Mouse (Mus musculus) lung, postnatal 10 days (tissue): ENCODE results near the gene H2-Ab1.
"Not testable (repeated sequence)": the region's sequence is repeated elsewhere in the genome, so short reads cannot be mapped to it uniquely, and the experiment has no call there.

ENCODE experiments used
- DNase-seq: peaks from one replicate; pipeline ENCODE4 v3.0.0; 2021

H2-Ab1 gene

DNA sequence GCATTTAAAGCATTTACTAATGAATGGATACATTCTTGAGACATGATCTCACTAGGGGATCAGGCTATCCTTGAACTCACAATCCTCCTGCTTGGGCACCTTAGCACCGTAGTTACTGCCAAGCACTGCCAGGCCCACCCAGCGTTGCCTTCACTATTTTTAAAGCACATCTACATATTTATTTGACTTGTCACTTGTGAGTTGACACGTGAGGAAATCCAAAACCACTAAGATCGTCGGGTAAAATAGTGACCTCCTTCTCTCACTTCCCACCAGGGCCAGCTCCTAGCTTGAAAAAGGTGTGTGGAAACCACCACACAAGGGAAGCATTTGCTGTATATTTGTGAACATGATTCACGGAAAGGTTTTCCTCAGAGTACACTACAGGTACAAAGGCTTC is 29.5 kb downstream of the H2-Ab1 start:
- DNase-seq = no peak

DNA sequence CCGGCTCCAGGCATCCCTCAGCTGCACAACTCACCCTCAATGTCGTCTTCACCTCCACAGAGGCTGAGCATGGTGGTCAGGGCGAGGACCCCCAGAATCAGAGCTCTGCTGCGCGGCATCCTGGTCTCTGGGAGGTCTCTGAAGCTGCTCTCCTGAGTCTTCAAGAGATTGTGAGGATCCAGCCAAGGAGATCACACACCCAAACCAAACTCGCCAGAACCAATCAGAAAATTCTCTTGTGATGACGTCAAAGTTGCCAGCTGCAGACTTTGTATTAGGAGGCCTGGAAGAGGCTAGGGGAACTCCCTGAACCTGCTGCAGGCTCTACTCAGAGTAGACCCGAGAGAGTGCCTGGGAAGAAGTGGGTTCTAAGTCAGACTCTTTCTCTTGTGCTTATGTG is 30.2 kb downstream of the H2-Ab1 start, which contains the start of gene H2-Aa:
H2-Aa (minus strand) TSS at position 176 of the 400 bp plus-strand sequence.
- peak; percentile 92 for DNase-seq

DNA sequence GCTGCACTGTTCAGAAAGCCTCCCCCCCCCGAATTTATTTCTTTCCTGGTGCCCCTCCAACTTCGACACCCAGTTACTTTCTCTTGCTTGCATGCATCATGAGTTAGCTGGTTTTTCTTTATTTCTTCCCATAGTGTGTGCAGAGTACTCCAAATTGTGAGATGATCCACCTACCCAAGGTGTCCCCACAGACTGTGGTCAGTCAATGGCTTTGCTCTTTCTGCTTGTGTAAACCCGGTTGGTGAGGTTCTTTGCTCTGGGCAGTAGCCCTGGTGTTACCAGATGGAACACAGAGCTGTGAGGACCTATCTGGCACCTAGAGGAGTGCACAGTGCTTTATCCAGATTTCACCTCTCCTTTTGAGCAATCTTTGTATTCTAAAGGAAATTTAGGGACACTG is 30.6 kb downstream of the H2-Ab1 start:
- no peak for DNase-seq

DNA sequence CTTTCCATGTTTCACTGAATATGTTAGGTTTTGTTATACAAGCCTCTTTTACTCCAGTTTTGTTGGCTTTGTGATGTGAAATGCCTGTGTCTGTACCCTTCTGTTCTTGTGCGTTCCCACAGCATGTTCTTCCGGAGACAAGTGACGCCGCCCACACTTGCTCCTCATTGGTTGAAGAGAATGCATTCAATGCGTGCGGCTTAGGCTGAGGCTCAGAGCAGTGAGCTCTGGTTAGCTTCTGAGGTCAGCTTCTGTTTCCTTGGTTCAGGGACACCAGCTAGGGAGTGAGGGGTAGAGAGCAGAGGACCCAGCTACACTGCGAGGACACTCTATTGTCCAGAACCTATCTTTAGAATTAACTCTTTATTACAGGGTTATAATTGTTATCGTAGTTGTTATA is 34.1 kb downstream of the H2-Ab1 start:
- peak; percentile 88 for DNase-seq

DNA sequence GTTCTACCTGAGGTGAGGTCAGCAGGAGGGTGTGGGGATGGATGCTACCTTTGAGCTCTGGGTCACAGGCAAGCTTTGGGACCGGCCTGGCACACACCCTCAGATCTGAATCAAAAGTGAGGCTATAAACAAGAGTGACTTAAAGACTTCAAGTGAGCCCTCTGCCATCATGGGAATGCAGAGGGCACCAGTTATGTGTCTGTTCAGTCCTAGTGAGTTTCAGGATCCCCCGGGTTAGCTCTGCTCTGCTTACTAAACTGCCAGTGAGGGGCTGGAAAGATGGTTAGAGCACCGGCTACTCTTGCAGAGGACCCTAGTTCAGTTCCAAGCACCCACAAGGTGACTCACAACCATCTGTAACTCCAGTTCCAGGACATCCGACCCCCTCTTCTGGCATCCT is 35.1 kb downstream of the H2-Ab1 start:
- no peak for DNase-seq

GRCm38 (mm10) chr17:34293533-34293932 is 36.0 kb downstream of the H2-Ab1 start:
- DNase-seq = no peak

GRCm38 (mm10) chr17:34294249-34294648 is 36.8 kb downstream of the H2-Ab1 start:
- DNase-seq = no peak

DNA sequence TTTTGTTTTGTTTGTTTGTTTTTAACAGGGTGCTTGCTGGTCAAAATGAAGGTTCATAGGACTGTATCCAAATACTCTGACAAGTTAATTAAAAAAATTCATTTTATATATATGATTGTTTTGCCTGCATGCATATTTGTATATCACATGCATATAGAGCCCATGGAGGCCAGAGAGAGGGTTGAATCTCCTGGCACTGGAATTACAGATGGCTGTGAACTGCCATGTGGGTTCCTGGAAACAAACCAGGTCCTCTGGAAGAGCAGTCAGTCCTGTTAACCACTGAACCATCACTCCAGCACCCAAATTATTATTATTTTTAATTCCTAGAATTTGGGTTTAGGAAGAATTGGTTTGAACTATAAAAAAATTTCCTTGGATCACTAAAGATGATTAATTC is 37.8 kb downstream of the H2-Ab1 start:
- DNase-seq = no peak

DNA sequence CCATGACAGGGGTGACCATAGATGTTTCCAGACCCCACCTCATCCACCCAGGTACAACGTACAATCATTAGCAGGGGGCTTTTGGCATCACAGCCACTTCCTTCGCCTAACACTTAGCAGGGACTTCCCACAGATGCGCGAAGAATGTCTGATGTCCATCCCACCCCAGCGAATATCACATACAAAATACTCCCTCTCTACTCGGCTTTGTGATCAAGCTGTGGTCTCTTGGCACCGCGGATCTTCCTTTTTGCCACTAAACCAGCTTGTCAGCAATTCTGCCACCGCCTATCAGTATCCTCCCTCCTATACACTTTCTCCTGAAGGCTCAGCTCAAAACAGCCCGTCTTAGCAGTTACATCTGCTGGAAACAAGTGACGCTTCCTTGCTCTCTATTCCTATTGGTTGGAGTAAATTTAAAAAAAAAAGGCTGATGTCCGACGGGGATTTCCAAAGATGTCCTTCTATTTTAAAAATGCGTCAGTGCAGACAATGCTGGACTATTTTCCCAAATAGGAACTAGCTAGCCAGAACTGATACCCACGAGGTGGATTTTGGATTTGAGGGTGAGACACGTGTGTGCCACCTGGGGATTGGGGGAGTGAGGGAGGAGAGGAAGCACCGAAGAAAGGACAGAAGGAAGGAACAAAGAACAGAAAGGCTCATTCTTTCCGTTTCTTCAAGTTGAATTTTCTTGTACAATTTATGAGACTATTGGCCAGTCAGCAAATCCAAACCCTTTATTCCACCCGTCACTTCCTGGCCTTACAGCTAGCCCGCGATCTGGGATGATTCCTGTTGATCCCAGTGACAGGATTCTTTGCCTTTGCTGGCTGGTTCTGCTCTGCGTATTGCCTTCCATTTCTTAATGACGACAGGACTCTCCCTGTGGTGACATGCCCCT is 38.7 kb downstream of the H2-Ab1 start:
- peak; percentile 83 for DNase-seq

- no peak for DNase-seq
Measured at GRCm38 (mm10) chr17:34299356-34299755, 41.9 kb downstream of the H2-Ab1 start.

DNA sequence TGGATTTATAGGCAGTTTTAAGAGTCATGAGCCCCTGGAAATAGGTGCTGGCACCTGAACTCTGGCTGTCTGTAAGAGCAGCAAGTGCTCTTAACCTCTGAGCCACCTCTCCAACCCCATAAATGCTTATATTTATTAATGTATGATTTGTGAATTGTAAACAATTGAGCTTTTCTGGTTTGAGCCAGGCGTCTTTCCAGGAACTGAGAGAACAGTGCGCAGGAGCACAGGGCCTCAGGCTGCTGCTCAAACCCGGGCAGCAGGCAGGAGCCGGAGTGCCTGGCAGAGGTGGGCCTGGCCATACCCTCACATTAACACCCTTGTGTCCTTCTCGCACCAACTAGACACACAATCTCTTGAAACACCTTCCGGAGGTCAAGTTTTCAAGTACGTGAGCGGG is 42.6 kb downstream of the H2-Ab1 start:
- no peak for DNase-seq

DNA sequence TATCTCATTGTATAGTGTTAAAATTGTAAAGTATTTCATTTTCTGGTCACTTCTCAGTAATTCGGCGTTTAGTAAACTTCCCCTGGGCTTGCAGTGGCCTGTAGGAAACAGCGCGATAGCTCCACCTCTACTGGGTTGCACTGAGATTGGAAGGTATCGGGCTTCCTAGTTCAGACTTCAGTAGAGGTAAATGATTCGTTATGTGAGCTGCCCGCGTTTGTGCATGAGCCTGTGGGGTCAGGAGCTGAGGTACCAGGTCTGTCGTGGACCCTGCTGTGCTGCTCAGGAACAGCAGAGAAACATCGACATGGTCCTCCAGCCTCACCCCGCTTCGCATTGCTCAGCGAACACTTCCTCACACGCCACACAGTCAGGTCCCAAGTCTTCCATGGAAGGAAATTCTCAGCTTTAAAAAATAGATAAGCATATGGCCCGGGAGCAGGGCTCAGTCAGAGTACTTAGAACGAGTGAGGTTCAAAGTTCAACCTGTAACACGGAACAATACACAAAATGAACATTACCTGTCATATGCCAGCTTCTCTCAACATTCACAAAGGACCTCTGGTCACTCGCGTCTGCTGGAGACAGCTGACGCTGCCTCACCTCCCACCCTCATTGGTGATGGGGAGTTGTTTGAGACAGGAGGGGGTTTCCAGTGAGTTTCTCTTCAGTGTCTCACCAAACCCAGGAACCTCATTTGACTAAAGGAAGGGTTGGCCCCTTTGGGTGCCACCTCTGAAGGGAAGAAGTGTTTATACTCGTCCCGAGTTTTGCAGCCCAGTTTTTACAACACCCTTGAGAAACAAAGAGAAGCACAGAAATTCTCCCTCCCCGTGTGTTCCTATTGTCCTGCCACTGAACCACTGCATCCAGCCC is 43.4 kb downstream of the H2-Ab1 start:
- DNase-seq = no peak

GRCm38 (mm10) chr17:34301670-34302190 is 44.2 kb downstream of the H2-Ab1 start:
- DNase-seq = no peak

DNA sequence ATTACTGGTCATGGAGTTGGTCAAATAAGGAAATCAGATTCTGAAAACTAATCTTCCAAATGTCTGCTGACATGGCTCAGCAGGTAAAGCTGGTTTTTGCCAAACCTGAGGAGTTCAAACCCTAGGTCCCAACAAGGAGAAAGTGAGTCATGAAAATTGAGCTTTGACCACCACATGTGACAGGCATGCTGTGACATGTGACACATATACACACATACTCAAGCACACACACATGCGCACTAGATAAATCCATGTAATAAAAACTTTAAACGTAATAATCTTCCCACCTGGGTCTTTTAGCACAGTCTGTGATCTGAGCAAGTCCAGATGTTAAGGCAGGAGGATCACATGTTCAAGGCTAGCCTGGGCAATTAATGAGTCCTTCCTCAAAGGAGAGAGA is 46.3 kb downstream of the H2-Ab1 start:
- no peak for DNase-seq

GRCm38 (mm10) chr17:34304751-34305150 is 47.3 kb downstream of the H2-Ab1 start:
- DNase-seq = peak; percentile 92

DNA sequence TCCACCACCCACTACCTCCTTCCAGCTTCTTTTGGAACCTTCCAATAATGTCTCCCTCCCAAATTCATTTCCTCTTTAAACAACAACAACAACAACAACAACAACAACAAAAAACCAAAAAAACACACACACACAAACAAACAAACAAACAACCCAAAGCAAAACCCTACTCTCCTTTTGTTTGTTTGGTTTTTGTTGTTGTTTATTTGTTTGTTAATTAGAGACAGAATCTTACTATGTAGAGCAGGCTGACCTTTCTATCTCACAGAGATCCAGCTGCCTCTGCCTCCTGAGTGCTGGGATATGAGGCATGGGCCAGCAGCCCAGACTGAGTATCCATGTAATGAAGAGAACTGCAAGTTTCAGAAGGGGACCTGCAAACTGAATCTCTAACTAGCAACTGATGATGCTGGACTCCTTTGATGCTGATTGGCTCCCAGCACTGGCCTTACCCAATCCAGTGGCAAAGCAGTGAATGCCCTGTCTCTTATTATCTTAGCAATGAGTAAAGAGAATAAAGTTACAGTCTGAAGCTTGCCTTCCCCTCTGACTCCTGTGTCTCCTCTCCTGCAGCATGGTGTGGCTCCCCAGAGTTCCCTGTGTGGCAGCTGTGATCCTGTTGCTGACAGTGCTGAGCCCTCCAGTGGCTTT is 48.0 kb downstream of the H2-Ab1 start, which contains the start of gene H2-Eb1:
H2-Eb1 (plus strand) TSS at position 488 of the 651 bp plus-strand sequence.
- peak; percentile 95 for DNase-seq

- no peak for DNase-seq
Measured at GRCm38 (mm10) chr17:34306407-34306806, 48.9 kb downstream of the H2-Ab1 start.

DNA sequence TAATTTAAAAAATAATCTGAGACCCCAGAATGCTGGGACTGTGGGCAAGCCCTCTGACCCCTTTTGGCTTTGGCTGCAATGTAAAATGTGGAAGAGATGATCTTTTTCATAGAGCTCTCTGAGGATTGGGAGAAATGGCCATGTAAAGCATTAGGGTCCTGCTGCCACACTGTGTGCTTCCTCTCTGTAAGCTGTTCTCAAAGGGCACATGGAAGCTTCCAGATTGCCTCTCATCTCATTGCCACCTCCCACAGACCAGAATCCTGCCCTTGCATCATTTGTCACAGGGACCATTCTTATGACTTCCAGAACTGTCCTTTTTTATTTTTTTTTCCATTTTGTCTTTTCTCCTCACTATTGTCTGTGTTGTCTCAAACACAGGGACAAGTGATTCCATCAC is 49.7 kb downstream of the H2-Ab1 start:
- no peak for DNase-seq

GRCm38 (mm10) chr17:34308161-34308560 is 50.7 kb downstream of the H2-Ab1 start:
- no peak for DNase-seq

GRCm38 (mm10) chr17:34309225-34309624 is 51.7 kb downstream of the H2-Ab1 start:
- DNase-seq = no peak

- DNase-seq = peak; percentile 84
Measured at GRCm38 (mm10) chr17:34309683-34310385, 52.3 kb downstream of the H2-Ab1 start.

DNA sequence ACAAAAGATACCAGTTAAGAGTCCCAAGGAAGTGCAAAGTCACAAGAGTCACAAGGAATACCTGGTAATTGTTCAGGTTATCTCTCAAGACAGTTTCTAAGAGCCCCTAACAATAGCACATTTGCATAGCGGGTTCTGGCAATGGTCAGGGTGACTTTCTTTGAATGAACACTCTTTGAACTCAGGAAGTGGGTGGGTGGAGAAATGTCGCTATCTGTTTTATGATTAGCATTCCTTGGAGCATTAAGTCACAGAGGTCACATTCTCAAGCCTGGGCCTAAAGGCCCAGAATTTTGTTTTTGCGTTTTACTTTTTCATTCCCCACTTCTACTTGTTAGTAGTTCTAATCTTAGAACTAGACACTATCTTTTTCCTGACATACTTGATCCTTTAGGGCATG is 53.0 kb downstream of the H2-Ab1 start:
- DNase-seq = not testable (repeated sequence)
